Mouse (Mus musculus): ENCODE data around the gene 9930111J21Rik1. TPM values are rescaled to one million over a fixed set of nuclear protein-coding genes. Genes with fewer than 3 reads are reported as not detected.
"Not testable (repeated sequence)": the region's sequence is repeated elsewhere in the genome, so short reads cannot be mapped to it uniquely, and the experiment has no call there.

Gene 9930111J21Rik1
- polyA plus RNA-seq, 1 experiment from 2014 or later: 0.10 TPM

- H3K4me1 ChIP-seq; H3K27ac ChIP-seq; H3K4me3 ChIP-seq; H3K4me2 ChIP-seq (replicated peaks); H3K9ac ChIP-seq; H3K36me3 ChIP-seq; H3K9me3 ChIP-seq (replicated peaks); ATAC-seq (ENCODE audit: low FRiP score); H3K27me3 ChIP-seq: not testable (repeated sequence)
- WGBS: no CpG with 5 or more reads among the region's 1 CpGs
Measured at GRCm38 (mm10) chr11:48974686-48975085, 4.5 kb downstream of the 9930111J21Rik1 start.

- not testable (repeated sequence) for H3K27ac ChIP-seq; ATAC-seq (ENCODE audit: low FRiP score); H3K4me2 ChIP-seq (replicated peaks); H3K27me3 ChIP-seq; H3K9ac ChIP-seq; H3K9me3 ChIP-seq (replicated peaks); H3K4me3 ChIP-seq; H3K4me1 ChIP-seq; H3K36me3 ChIP-seq
- 91% methylated on average over 6 of the region's 6 CpGs for WGBS
Measured at GRCm38 (mm10) chr11:48946090-48946489, 33.1 kb downstream of the 9930111J21Rik1 start, which contains the start of gene Psme2b. Gene Psme2b, minus strand, starts transcription at chr11:48946190.

DNA sequence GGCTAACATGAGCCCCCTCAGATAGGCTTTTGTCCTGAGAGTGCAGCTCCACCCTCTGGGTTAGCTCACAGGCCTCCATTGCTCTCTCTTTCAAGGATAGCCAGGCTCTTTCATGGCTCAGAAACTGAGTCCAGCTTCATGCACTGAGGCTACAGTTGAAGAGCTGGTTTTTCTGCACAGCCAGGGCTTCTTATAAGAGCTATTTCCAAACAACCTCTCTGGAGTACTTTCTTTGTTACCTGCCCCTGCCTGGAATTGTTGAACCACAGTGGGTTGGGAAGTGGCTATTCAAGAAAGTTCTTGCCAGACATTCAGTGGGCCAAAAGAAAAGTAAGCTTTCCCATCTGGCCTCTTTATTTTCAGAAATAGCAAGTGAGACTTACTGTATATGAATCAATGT, 39.9 kb downstream of the 9930111J21Rik1 start:
- not testable (repeated sequence) for H3K9me3 ChIP-seq (replicated peaks); H3K27me3 ChIP-seq; H3K4me1 ChIP-seq; H3K36me3 ChIP-seq; H3K9ac ChIP-seq; H3K4me3 ChIP-seq; H3K4me2 ChIP-seq (replicated peaks); ATAC-seq (ENCODE audit: low FRiP score); H3K27ac ChIP-seq

- not testable (repeated sequence) for H3K9me3 ChIP-seq (replicated peaks); H3K27me3 ChIP-seq; H3K4me1 ChIP-seq; ATAC-seq (ENCODE audit: low FRiP score); H3K9ac ChIP-seq; H3K36me3 ChIP-seq; H3K4me3 ChIP-seq; H3K27ac ChIP-seq; H3K4me2 ChIP-seq (replicated peaks)
- WGBS: no CpG with 5 or more reads among the region's 3 CpGs
Measured at GRCm38 (mm10) chr11:48935291-48935690, 43.9 kb downstream of the 9930111J21Rik1 start.

- H3K9me3 ChIP-seq (replicated peaks); H3K27me3 ChIP-seq; ATAC-seq (ENCODE audit: low FRiP score); H3K36me3 ChIP-seq; H3K4me3 ChIP-seq; H3K4me1 ChIP-seq; H3K4me2 ChIP-seq (replicated peaks); H3K27ac ChIP-seq; H3K9ac ChIP-seq: not testable (repeated sequence)
- 55% methylated on average over 1 of the region's 1 CpGs for WGBS
Measured at GRCm38 (mm10) chr11:48933923-48934322, 45.3 kb downstream of the 9930111J21Rik1 start.

DNA sequence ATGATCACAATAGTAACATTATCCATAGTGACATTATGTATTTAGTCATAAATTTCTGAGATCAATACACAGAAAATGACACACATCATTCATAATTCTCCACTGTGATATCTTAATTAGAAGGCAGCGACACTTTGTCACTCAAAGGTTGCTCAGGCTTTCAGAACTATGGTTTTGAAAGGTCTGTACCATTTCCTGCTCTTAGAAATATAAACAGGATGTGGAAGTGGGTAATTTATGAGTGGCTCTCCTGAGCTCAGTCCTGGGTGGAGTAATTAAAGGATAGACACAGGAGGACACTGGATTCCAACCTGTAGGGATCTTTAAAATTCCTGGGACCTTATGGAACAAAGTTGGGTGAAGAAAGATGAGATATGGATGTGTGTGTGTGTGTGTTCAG, 45.8 kb downstream of the 9930111J21Rik1 start:
- H3K36me3 ChIP-seq; H3K9ac ChIP-seq; H3K9me3 ChIP-seq (replicated peaks); H3K4me2 ChIP-seq (replicated peaks); H3K4me3 ChIP-seq; H3K27me3 ChIP-seq; ATAC-seq (ENCODE audit: low FRiP score); H3K4me1 ChIP-seq; H3K27ac ChIP-seq: not testable (repeated sequence)
- WGBS: 82% methylated on average over 1 of the region's 1 CpGs

DNA sequence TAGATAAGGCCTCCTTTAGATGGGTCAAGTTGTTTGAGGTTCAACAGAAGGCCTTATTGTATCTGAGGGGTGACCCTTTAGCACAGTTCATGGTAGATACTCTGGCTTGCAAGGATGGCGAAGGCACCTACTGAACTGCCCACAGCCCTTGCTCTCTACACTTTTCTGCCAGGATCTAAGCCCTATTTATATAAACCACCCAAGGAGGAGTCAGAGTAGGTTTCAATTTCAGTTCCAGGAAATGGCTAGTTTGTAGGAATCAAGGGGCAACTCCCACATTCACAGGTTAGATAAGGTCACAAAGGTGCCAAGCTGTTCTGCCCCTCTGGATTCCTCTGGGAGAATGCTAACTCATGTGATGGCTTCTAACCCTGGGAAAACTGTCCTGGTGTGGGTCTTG, 51.1 kb downstream of the 9930111J21Rik1 start:
- 87% methylated on average over 1 of the region's 1 CpGs for WGBS
- not testable (repeated sequence) for H3K4me3 ChIP-seq

GRCm38 (mm10) chr11:48926437-48926836, 52.8 kb downstream of the 9930111J21Rik1 start:
- not testable (repeated sequence) for H3K27ac ChIP-seq; ATAC-seq (ENCODE audit: low FRiP score)

More for the DNA sequence above, 51.1 kb downstream of the 9930111J21Rik1 start:
- not testable (repeated sequence) for H3K27me3 ChIP-seq; H3K36me3 ChIP-seq; H3K4me2 ChIP-seq (replicated peaks); H3K27ac ChIP-seq; H3K4me1 ChIP-seq; H3K9ac ChIP-seq; ATAC-seq (ENCODE audit: low FRiP score); H3K9me3 ChIP-seq (replicated peaks)

DNA sequence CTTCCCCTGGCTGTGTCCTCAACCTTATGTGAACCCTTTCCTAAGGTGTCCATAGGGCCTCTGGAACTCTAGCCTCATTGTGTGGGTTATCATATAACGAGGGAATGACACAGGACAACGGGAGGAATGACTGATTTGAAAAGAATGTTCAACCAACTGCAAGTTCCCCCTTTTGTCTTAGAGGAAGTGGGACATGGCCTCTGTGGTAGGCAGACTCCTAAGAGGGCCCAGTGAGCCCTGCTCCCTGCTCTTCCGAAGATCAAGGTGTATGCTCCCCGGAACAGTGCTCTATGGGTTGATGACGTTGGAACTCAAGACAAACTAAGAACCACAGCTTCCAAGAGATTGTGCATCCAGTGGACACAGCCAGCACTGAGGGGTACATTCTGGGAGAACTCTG, 55.4 kb downstream of the 9930111J21Rik1 start:
- H3K4me3 ChIP-seq; H3K36me3 ChIP-seq; H3K4me1 ChIP-seq; H3K27me3 ChIP-seq; H3K9me3 ChIP-seq (replicated peaks); H3K9ac ChIP-seq; ATAC-seq (ENCODE audit: low FRiP score); H3K27ac ChIP-seq; H3K4me2 ChIP-seq (replicated peaks): not testable (repeated sequence)
- 84% methylated on average over 5 of the region's 5 CpGs for WGBS

More at GRCm38 (mm10) chr11:48926437-48926836, 52.8 kb downstream of the 9930111J21Rik1 start:
- not testable (repeated sequence) for H3K27me3 ChIP-seq; H3K4me3 ChIP-seq; H3K4me2 ChIP-seq (replicated peaks); H3K9ac ChIP-seq; H3K4me1 ChIP-seq; H3K9me3 ChIP-seq (replicated peaks); H3K36me3 ChIP-seq

DNA sequence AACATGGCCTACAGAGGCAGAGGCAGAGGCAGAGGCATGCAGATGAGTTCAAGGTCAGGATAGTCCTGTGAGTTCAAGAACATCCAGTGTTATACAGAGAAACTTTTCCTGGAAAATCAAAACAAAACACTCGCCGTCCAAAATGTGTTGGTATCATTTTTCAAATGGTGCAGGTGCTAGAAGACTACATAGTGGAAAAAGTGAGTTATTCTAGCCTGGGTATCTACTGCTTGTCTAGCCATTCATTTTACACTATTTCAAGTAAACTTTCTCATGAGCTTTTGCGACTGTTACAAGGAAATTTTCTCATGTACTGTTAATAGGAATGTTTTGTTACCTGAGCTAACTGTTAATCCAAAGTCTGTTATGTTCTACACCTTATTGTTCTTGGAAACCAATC, 60.8 kb downstream of the 9930111J21Rik1 start:
- no peak for ATAC-seq (ENCODE audit: low FRiP score)
- Histone ChIP-seq H3K4me2 (replicated peaks) (no peak overlapping the region), H3K27me3 (no peaks in the 10 kb centered on the region), H3K4me3 (no peak overlapping the region), H3K36me3 (no peaks in the 10 kb centered on the region), H3K9me3 (replicated peaks) (no peaks in the 10 kb centered on the region), H3K4me1 (no peaks in the 10 kb centered on the region), H3K27ac (no peak overlapping the region), H3K9ac (no peak overlapping the region)
- 85% methylated on average over 3 of the region's 3 CpGs for WGBS

DNA sequence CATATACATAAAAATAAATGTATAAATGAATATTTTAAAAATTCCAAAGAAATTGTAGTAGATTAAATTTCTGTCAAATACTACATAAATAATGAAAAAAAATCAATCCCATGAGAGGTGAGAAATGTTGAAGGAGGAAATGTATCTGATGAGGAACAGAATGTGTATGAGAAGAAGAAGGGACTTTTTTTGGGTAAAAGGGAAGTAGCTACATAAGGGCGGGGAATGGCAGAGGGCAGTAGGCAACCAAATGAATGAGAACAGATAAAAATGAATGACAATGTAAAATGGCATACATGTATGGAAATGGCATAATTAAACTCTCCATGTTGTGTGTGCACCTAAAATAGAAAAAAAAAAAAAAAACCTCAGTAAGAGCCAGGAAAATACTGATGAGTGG, 65.6 kb downstream of the 9930111J21Rik1 start:
- H3K27me3 ChIP-seq: no peaks in the 10 kb centered on the region
- H3K4me1 ChIP-seq: no peaks in the 10 kb centered on the region
- no peak overlapping the region for H3K4me2 ChIP-seq (replicated peaks)
- H3K4me3 ChIP-seq: no peak overlapping the region
- H3K36me3 ChIP-seq: no peaks in the 10 kb centered on the region
- ATAC-seq (ENCODE audit: low FRiP score): no peak
- H3K27ac ChIP-seq: no peak overlapping the region
- H3K9me3 ChIP-seq (replicated peaks): no peaks in the 10 kb centered on the region
- 94% methylated on average over 1 of the region's 1 CpGs for WGBS
- no peak overlapping the region for H3K9ac ChIP-seq

DNA sequence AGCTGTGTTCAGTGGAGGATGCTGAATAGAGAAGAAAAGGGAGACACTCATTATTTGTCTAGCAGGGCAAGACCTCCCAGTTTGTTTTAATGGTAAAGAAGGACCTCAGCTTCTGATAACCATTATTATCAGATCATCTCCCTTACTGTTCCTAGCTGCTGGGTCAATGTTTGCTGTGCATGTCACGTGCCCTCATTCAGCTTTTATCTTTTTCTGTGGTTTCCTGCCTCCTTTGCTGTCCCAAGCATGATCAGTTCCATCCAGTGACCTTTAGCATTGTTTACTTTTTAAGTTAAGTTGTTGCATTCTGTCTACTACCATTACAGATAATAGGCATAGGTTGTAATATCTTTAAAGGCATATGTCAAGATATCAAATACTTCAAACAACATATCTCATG, 70.7 kb downstream of the 9930111J21Rik1 start:
- Histone ChIP-seq H3K4me3 (no peak overlapping the region), H3K9ac (no peak overlapping the region), H3K27me3 (no peaks in the 10 kb centered on the region), H3K9me3 (replicated peaks) (no peaks in the 10 kb centered on the region), H3K4me1 (no peaks in the 10 kb centered on the region), H3K36me3 (no peaks in the 10 kb centered on the region), H3K27ac (no peak overlapping the region), H3K4me2 (replicated peaks) (no peak overlapping the region)
- no peak for ATAC-seq (ENCODE audit: low FRiP score)
- WGBS: 70% methylated on average over 1 of the region's 1 CpGs

DNA sequence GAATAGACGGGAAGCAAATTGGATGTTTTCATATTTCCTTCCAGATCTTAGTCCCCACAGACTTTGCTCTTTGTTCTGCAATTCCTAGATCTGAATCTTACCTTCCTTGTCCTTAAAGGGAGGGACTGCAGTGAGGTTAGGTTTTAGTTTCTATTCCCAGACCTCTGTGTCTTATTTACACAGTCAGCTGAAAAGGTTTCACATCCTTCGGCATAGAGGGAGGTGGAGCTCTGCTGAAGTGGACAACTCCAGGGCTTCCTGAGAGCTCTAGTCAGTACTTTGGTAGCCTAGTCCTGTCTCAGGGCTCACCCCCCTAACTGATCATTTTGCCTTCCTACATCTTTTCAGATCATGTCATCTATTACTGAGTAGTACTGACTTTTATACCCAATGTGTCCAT, 77.2 kb downstream of the 9930111J21Rik1 start, which contains the start of gene Gm5431:
Gm5431 (minus strand) TSS at position 194 of the 400 bp plus-strand sequence.
- no peak within 1 kb of the TSS for H3K9ac ChIP-seq
- no peak within 1 kb of the TSS for H3K4me2 ChIP-seq (replicated peaks)
- no peak for ATAC-seq (ENCODE audit: low FRiP score)
- H3K27ac ChIP-seq: no peak within 1 kb of the TSS
- H3K4me1 ChIP-seq: no peaks in the 10 kb centered on the region
- 67% methylated on average over 2 of the region's 2 CpGs for WGBS
- H3K4me3 ChIP-seq: no peak within 1 kb of the TSS
- no peaks in the 10 kb centered on the region for H3K36me3 ChIP-seq
- no peaks in the 10 kb centered on the region for H3K27me3 ChIP-seq
- no peaks in the 10 kb centered on the region for H3K9me3 ChIP-seq (replicated peaks)

- not testable (repeated sequence) for H3K36me3 ChIP-seq; H3K4me2 ChIP-seq (replicated peaks); ATAC-seq (ENCODE audit: low FRiP score); H3K4me1 ChIP-seq; H3K27me3 ChIP-seq; H3K4me3 ChIP-seq; H3K9ac ChIP-seq; H3K9me3 ChIP-seq (replicated peaks); H3K27ac ChIP-seq
- WGBS: 95% methylated on average over 1 of the region's 1 CpGs
Measured at GRCm38 (mm10) chr11:48901567-48901930, 77.6 kb downstream of the 9930111J21Rik1 start.
